Mouse (Mus musculus): ENCODE measurements at regions not wholly inside any gene's neighbourhood (a gene's known extent, or its start where the extent isn't known, plus 50 kb on each side); places are given as distances from the start of the nearest gene placed in this dataset.
"Not testable (repeated sequence)": the region's sequence is repeated elsewhere in the genome, so short reads cannot be mapped to it uniquely, and the experiment has no call there.

GRCm38 (mm10) chr6:81817050-81817827 lies 106.2 kb upstream of the Gcfc2 start:
- DNase-seq (ENCODE audit: low spot score in 2 of 2), result peak; percentile 86 to 88

GRCm38 (mm10) chr6:81818573-81818972 lies 104.9 kb upstream of the Gcfc2 start:
- no peak for DNase-seq (ENCODE audit: low spot score in 2 of 2)

- DNase-seq (ENCODE audit: low spot score in 2 of 2), result no peak
These were observed 103.4 kb upstream of the Gcfc2 start for GRCm38 (mm10) chr6:81820078-81820477.

GRCm38 (mm10) chr6:81839474-81840153 lies 83.9 kb upstream of the Gcfc2 start:
- DNase-seq (ENCODE audit: low spot score in 2 of 2), result peak; percentile 50 to 53

GRCm38 (mm10) chr6:81868207-81868606 lies 55.3 kb upstream of the Gcfc2 start:
- DNase-seq (ENCODE audit: low spot score in 2 of 2), result not testable (repeated sequence)
